Mouse (Mus musculus) layer of hippocampus, adult 2 months (tissue): Measurements from ENCODE around the gene Pcnx. TPM values are rescaled to one million over a fixed set of nuclear protein-coding genes. Genes with fewer than 3 reads are reported as not detected.

ENCODE experiments used
- total RNA-seq, 2 experiments: library from RNA; stranded (reverse); gene quantifications; 2 replicates each; pipeline ENCODE4 v1.2.3; 2021

Gene Pcnx
- total RNA-seq, 2 experiments from 2014 or later: 110 to 112 TPM

Other genes starting within 250 kb of the Pcnx start
- 10 to 100 TPM; 37.3 to 38.0 TPM for gene Ttc9, start 228.8 kb upstream of the Pcnx start, total RNA-seq
- gene Map3k9, start 78.8 kb upstream of the Pcnx start, total RNA-seq: 10 to 100 TPM; 32.0 TPM